Mouse (Mus musculus): ENCODE measurements at regions not wholly inside any gene's neighbourhood (a gene's known extent, or its start where the extent isn't known, plus 50 kb on each side); places are given as distances from the start of the nearest gene placed in this dataset.

GRCm38 (mm10) chr17:43206701-43207470 is 63.2 kb upstream of the Adgrf1 start:
- no peak for DNase-seq (ENCODE audit: low spot score in 2 of 2)
- intact Hi-C loops (cut with DNase I): no loop called here

- no peak for DNase-seq (ENCODE audit: low spot score in 2 of 2)
- intact Hi-C loops (cut with DNase I): no loop called here
Measured at GRCm38 (mm10) chr17:43209727-43210126, 60.4 kb upstream of the Adgrf1 start.

- no peak for DNase-seq (ENCODE audit: low spot score in 2 of 2)
- intact Hi-C loops (cut with DNase I): no loop called here
Measured at GRCm38 (mm10) chr17:43214038-43214437, 56.1 kb upstream of the Adgrf1 start.

GRCm38 (mm10) chr17:43219636-43220035 is 50.5 kb upstream of the Adgrf1 start:
- intact Hi-C loops (cut with DNase I): no loop called here
- no peak for DNase-seq (ENCODE audit: low spot score in 2 of 2)
